Mouse (Mus musculus) heart, postnatal 25 days (tissue): ENCODE measurements at regions not wholly inside any gene's neighbourhood (a gene's known extent, or its start where the extent isn't known, plus 50 kb on each side); places are given as distances from the start of the nearest gene placed in this dataset.
"Not testable (repeated sequence)": the region's sequence is repeated elsewhere in the genome, so short reads cannot be mapped to it uniquely, and the experiment has no call there.

Source experiments
- DNase-seq: peaks from one replicate; pipeline ENCODE4 v3.0.0; 2022; ENCODE audit warnings: low spot score
- intact Hi-C: fragments of 180-260 bp; cut with DNase I; formaldehyde crosslinking; loops from one replicate; pipeline ENCODE4 v1.15.1; 2025

- intact Hi-C loops: no loop called here
- DNase-seq: no peak
Measured at GRCm38 (mm10) chr7:69167456-69167855, 418.4 kb upstream of the Arrdc4 start.

GRCm38 (mm10) chr7:69161916-69162315 lies 412.9 kb upstream of the Arrdc4 start:
- intact Hi-C loops: no loop called here
- no peak for DNase-seq

- no peak for DNase-seq
- intact Hi-C loops: no loop called here
Measured at GRCm38 (mm10) chr7:69142351-69142750, 393.3 kb upstream of the Arrdc4 start.

GRCm38 (mm10) chr7:69133441-69133840 lies 384.4 kb upstream of the Arrdc4 start:
- intact Hi-C loops: no loop called here
- DNase-seq: no peak

- intact Hi-C loops, DNase-seq: not testable (repeated sequence)
Measured at GRCm38 (mm10) chr7:69101770-69102169, 352.7 kb upstream of the Arrdc4 start.

GRCm38 (mm10) chr7:69097587-69098095 lies 348.6 kb upstream of the Arrdc4 start:
- no peak for DNase-seq
- intact Hi-C loops: no loop called here

- intact Hi-C loops: no loop called here
- no peak for DNase-seq
Measured at GRCm38 (mm10) chr7:69074780-69075179, 325.7 kb upstream of the Arrdc4 start.

GRCm38 (mm10) chr7:69062994-69063393 lies 314.0 kb upstream of the Arrdc4 start:
- DNase-seq: no peak
- intact Hi-C loops: no loop called here

- no peak for DNase-seq
- intact Hi-C loops: no loop called here
Measured at GRCm38 (mm10) chr7:69062506-69062905, 313.5 kb upstream of the Arrdc4 start.

- intact Hi-C loops: no loop called here
- DNase-seq: no peak
Measured at GRCm38 (mm10) chr7:69062094-69062493, 313.1 kb upstream of the Arrdc4 start.

- DNase-seq: no peak
- intact Hi-C loops: no loop called here
Measured at GRCm38 (mm10) chr7:69061242-69061641, 312.2 kb upstream of the Arrdc4 start.

- intact Hi-C loops: no loop called here
- no peak for DNase-seq
Measured at GRCm38 (mm10) chr7:69016575-69016974, 267.5 kb upstream of the Arrdc4 start.

- intact Hi-C loops: no loop called here
- DNase-seq: no peak
Measured at GRCm38 (mm10) chr7:69015047-69015446, 266.0 kb upstream of the Arrdc4 start.

GRCm38 (mm10) chr7:69007237-69007636 lies 258.2 kb upstream of the Arrdc4 start:
- DNase-seq: no peak
- intact Hi-C loops: no loop called here

- intact Hi-C loops: no loop called here
- DNase-seq: no peak
Measured at GRCm38 (mm10) chr7:68988061-68988460, 239.0 kb upstream of the Arrdc4 start.

- intact Hi-C loops: no loop called here
- DNase-seq: no peak
Measured at GRCm38 (mm10) chr7:68983937-68984336, 234.9 kb upstream of the Arrdc4 start.

GRCm38 (mm10) chr7:68982914-68983502 lies 234.0 kb upstream of the Arrdc4 start:
- intact Hi-C loops: no loop called here
- no peak for DNase-seq

GRCm38 (mm10) chr7:68978576-68978975 lies 229.5 kb upstream of the Arrdc4 start:
- no peak for DNase-seq
- intact Hi-C loops: no loop called here

GRCm38 (mm10) chr7:68976813-68977752 lies 228.0 kb upstream of the Arrdc4 start:
- DNase-seq: no peak
- intact Hi-C loops: no loop called here

- DNase-seq: no peak
- intact Hi-C loops: no loop called here
Measured at GRCm38 (mm10) chr7:68975956-68976355, 226.9 kb upstream of the Arrdc4 start.

GRCm38 (mm10) chr7:68975580-68975894 lies 226.5 kb upstream of the Arrdc4 start:
- intact Hi-C loops: no loop called here
- no peak for DNase-seq
